Mouse (Mus musculus) hindbrain, embryonic 16.5 days (tissue): Measurements from ENCODE around the gene Slc38a11. TPM values are rescaled to one million over a fixed set of nuclear protein-coding genes. Genes with fewer than 3 reads are reported as not detected.

Source experiments
- ATAC-seq: fragments of 200-750 bp; cut with Nextera tagmentation; 2 replicates; pipeline ENCODE4 v1.8.0; 2017; ENCODE audit warnings: moderate TSS enrichment, moderate library complexity
- H3K27ac ChIP-seq: fragments of 300-500 bp; sonication (generic); 2 replicates; pipeline ENCODE4 v1.5.1; 2014; ENCODE audit warnings: low read depth, mild to moderate bottlenecking, control low read depth, low read length, moderate library complexity
- H3K27me3 ChIP-seq: fragments of 300-500 bp; sonication (generic); replicated peaks from 2 replicates; pipeline ENCODE4 v1.6.1; 2014; ENCODE audit warnings: low read length; ENCODE audit not compliant: control insufficient read depth, insufficient read depth
- H3K36me3 ChIP-seq: fragments of 300-500 bp; sonication (generic); 2 replicates; pipeline ENCODE4 v1.6.1; 2014; ENCODE audit warnings: mild to moderate bottlenecking, low read length, moderate library complexity, mixed read lengths; ENCODE audit not compliant: control insufficient read depth, insufficient read depth
- H3K4me1 ChIP-seq: fragments of 300-500 bp; sonication (generic); 2 replicates; pipeline ENCODE4 v1.6.1; 2014; ENCODE audit warnings: low read depth, low read length; ENCODE audit not compliant: control insufficient read depth, insufficient read depth
- H3K4me2 ChIP-seq: fragments of 300-500 bp; sonication (generic); 2 replicates; pipeline ENCODE4 v1.6.1; 2014; ENCODE audit warnings: mild to moderate bottlenecking, low read length, control low read depth, moderate library complexity
- H3K4me3 ChIP-seq: fragments of 300-500 bp; sonication (generic); 2 replicates; pipeline ENCODE4 v1.5.1; 2014; ENCODE audit warnings: mild to moderate bottlenecking, low read length, control low read depth, moderate library complexity
- H3K9ac ChIP-seq: fragments of 300-500 bp; sonication (generic); 2 replicates; pipeline ENCODE4 v1.6.1; 2014; ENCODE audit warnings: low read depth, mild to moderate bottlenecking, control low read depth, low read length, moderate library complexity
- H3K9me3 ChIP-seq: fragments of 300-500 bp; sonication (generic); 2 replicates; pipeline ENCODE4 v1.6.1; 2014; ENCODE audit warnings: mild to moderate bottlenecking, low read length, moderate library complexity; ENCODE audit not compliant: control insufficient read depth
- WGBS: fragments of 180-500 bp; shearing (Covaris S2); extraction: QIAGEN DNeasy Blood & Tissue Kit; methylation state at CpG from one replicate; pipeline ENCODE4 v1.1.7; 2014; 5-methylcytosine and 5-hydroxymethylcytosine counted together
- microRNA-seq: library from miRNA; unstranded; fragments of <30 nt; microRNA quantifications from one replicate; pipeline ENCODE4, GENCODE M21; 2017
- polyA plus RNA-seq: library from polyadenylated mRNA; unstranded; fragments of >200 nt; fragmentation: Nextera tagmentation; extraction: Ambion mirVana; gene quantifications from 2 replicates; pipeline ENCODE4 v1.2.1, GENCODE M21; 2015

Slc38a11 gene
- polyA plus RNA-seq, 1 experiment from 2014 or later = 1.7 TPM

DNA sequence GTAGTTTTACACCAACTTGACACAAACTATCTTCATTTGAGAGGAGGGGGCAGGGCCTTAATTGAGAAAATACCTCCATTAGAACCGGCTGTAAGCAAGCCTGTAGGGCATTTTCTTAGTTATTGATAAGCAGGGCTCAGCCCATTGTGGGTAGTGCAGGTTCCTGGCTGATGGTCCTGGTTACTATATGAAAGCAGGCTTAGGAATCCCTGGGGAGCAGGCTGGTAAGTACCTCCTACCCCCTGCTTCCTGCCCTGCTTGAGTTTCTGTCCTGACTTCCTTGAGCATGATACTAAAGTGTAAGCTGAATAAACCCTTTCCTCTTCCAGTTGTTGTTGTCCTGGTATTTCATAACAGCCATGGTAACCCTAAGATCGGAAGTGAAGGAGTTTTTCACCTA lies 89.9 kb downstream of the Slc38a11 start:
- WGBS = 39% methylated on average over 2 of the region's 2 CpGs
- Histone ChIP-seq H3K4me1 (no peaks in the 10 kb centered on the region), H3K9me3 (no peaks in the 10 kb centered on the region), H3K9ac (no peak overlapping the region), H3K36me3 (no peaks in the 10 kb centered on the region), H3K4me3 (no peak overlapping the region), H3K27ac (no peak overlapping the region), H3K27me3 (no peaks in the 10 kb centered on the region), H3K4me2 (no peak overlapping the region)
- no peak for ATAC-seq

DNA sequence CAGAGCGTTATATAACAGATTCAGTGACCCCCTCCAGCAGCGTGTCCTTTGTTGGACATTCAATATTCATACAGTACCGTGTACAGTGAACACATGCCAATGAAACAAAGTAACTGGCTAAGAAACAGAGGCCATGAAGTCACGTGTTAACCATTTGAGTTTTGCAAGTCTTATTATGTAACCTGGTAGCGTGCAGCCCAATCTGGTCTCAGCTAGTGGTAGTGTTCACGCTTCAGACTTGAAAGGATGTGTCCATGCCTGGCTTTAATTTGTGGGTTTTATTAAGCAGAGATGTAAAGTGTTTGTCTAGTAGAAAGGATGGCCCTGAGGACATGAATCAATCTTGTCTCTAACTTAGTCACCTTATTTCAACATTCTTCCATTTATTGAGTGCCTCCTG lies 95.1 kb downstream of the Slc38a11 start:
- Histone ChIP-seq H3K9me3 (no peaks in the 10 kb centered on the region), H3K27me3 (no peaks in the 10 kb centered on the region), H3K4me3 (no peak overlapping the region), H3K4me2 (no peak overlapping the region), H3K9ac (no peak overlapping the region), H3K4me1 (no peaks in the 10 kb centered on the region), H3K36me3 (no peaks in the 10 kb centered on the region), H3K27ac (no peak overlapping the region)
- ATAC-seq = no peak
- 89% methylated on average over 6 of the region's 6 CpGs for WGBS

GRCm38 (mm10) chr2:65267834-65268233 lies 96.0 kb downstream of the Slc38a11 start:
- no peak for ATAC-seq

DNA sequence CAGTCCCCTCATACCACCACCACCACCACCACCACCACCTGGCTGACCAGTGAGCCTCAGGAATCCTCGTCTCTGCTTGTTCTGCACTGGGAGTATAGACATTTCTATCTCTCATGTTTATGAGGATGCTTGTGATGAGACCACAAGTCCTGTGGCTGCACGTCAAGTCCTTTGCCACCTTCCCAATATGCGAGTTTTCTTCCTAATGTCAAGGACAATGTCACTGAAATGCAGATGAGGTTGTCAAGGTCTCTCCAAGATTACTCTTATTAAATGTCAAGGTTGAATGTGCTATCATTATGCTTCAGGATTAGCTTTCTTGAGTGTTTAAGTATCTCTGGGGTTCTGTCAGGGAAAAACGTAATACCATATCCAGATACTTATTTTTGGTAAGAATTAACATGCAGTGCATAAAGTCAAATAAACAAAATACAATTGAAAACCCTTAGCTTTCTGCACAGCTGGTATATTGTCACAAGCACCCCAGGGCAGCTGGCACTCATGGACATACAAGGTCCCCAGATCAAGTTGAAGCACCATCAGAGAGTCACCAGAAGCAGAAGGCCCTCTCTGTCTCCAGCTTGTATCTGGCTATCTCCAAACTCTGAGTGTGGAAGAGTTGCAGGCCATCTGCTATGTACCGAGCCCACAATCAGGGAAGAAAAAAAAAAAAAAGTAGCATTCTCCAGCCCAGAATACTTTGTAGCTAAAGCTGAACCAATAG lies 97.1 kb downstream of the Slc38a11 start:
- H3K27me3 ChIP-seq = no peaks in the 10 kb centered on the region
- H3K4me3 ChIP-seq = no peak overlapping the region
- no peaks in the 10 kb centered on the region for H3K36me3 ChIP-seq
- no peak for ATAC-seq
- 87% methylated on average over 5 of the region's 5 CpGs for WGBS
- H3K9ac ChIP-seq = no peak overlapping the region
- H3K27ac ChIP-seq = no peak overlapping the region
- H3K4me1 ChIP-seq = no peaks in the 10 kb centered on the region
- no peak overlapping the region for H3K4me2 ChIP-seq
- no peaks in the 10 kb centered on the region for H3K9me3 ChIP-seq

More at GRCm38 (mm10) chr2:65267834-65268233, 96.0 kb downstream of the Slc38a11 start:
- H3K27ac ChIP-seq = no peak overlapping the region
- H3K36me3 ChIP-seq = no peaks in the 10 kb centered on the region
- H3K9ac ChIP-seq = no peak overlapping the region
- no peaks in the 10 kb centered on the region for H3K27me3 ChIP-seq
- no peaks in the 10 kb centered on the region for H3K4me1 ChIP-seq
- H3K4me2 ChIP-seq = no peak overlapping the region
- H3K9me3 ChIP-seq = no peaks in the 10 kb centered on the region
- H3K4me3 ChIP-seq = no peak overlapping the region
- 66% methylated on average over 4 of the region's 4 CpGs for WGBS

Small RNA genes within 50 kb of the gene (microRNA-seq; reads per million reads assigned to microRNA genes)
- gene Mir6337 = not detected

Other genes with a start within 250 kb of the Slc38a11 start
- 2.8 and 3.7 TPM in 2 replicates for gene Cobll1, start 124.6 kb downstream of the Slc38a11 start, polyA plus RNA-seq
- gene Scn3a, start 203.6 kb upstream of the Slc38a11 start, polyA plus RNA-seq = 38.0 and 45.4 TPM in 2 replicates